Comparison of ENCODE assay signal across 29 mouse cellular contexts in the genomic region with DNA sequence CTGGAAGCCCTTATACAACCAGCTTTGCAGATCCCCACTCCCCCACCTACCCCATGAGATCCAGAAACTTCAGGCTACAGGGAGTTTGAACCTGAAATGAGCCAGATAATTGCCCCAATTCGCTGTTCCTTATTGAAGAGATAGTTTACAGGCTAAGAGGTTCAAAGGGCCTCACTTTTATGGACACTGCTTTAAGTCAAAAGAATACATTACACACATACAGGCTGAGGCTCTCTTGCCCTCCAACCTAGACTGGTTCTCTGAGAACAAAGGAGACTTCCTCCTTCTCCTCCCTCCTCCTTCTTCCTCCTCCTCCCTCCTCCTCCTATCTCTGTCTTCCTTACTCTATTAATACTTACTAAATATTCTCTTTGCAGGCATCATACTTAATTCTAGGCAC. TPM values are rescaled to one million over a fixed set of nuclear protein-coding genes. Genes with fewer than 3 reads are reported as not detected.
A peak's percentile ranks its signal among the peaks of the same experiment; 100 is the strongest.
DNase-seq lines count a peak whose midpoint lies in the region; ATAC-seq lines count a peak whose summit lies in the region.
"Had no signal": no experiment of that assay in that cellular context is flagged by ENCODE, and none has a peak within 500 bp of the region (broad histone marks: within the 10 kb centered on the region; RNA-seq: fewer than 3 reads in every experiment).

No protein-coding gene starts in this region.

- no peaks in the 10 kb centered on the region for H3K27me3 ChIP-seq in kidney, embryonic 16.5 days (ENCODE audit: insufficient read depth, low read length)
- H3K27me3 ChIP-seq in intestine, embryonic 15.5 days (replicated peaks) = peaks cover 93% of the 10 kb centered on the region
- H3K27me3 ChIP-seq: Patski had no signal

- no peak overlapping the region for H3K4me3 ChIP-seq in kidney, embryonic 16.5 days (ENCODE audit: low read length)
- H3K4me3 ChIP-seq in intestine, embryonic 15.5 days (replicated peaks) = no peak overlapping the region
- H3K4me3 ChIP-seq: embryonic facial prominence, embryonic 13.5 days; erythroblast, embryonic 14.5 days; gastrocnemius, adult 2 months; hindbrain, embryonic 13.5 days; liver, embryonic 12.5 days; midbrain, embryonic 15.5 days had no signal

- H3K4me2 ChIP-seq in kidney, embryonic 16.5 days (replicated peaks; ENCODE audit: low read depth, low read length) = peak overlapping the region; percentile 6; the same call in 1 of the 2 replicates
- H3K4me2 ChIP-seq in intestine, embryonic 15.5 days (replicated peaks) = no peak overlapping the region
- H3K4me2 ChIP-seq: embryonic facial prominence, embryonic 13.5 days; heart, embryonic 11.5 days; hindbrain, embryonic 13.5 days; liver, embryonic 12.5 days; midbrain, embryonic 15.5 days had no signal

- H3K27ac ChIP-seq in kidney, embryonic 16.5 days (ENCODE audit: low read length) = peak overlapping the region; percentile 67
- H3K27ac ChIP-seq in intestine, embryonic 15.5 days = no peak overlapping the region
- H3K27ac ChIP-seq: embryonic facial prominence, embryonic 13.5 days; gastrocnemius, adult 2 months; hindbrain, embryonic 13.5 days; liver, embryonic 12.5 days; macrophage; midbrain, embryonic 15.5 days had no signal

- peaks cover 94% of the 10 kb centered on the region for H3K4me1 ChIP-seq in kidney, embryonic 16.5 days (ENCODE audit: insufficient read depth, low read length)
- H3K4me1 ChIP-seq in intestine, embryonic 15.5 days (replicated peaks) = peaks cover 12% of the 10 kb centered on the region
- H3K4me1 ChIP-seq: embryonic facial prominence, embryonic 13.5 days; liver, embryonic 12.5 days; midbrain, embryonic 15.5 days had no signal

- 0 out of 2 replicates have a peak, but pooled peaks cover 5% of the 10 kb centered on the region for H3K36me3 ChIP-seq in kidney, embryonic 16.5 days (ENCODE audit: insufficient read depth, low read length)
- no peaks in the 10 kb centered on the region for H3K36me3 ChIP-seq in intestine, embryonic 15.5 days
- H3K36me3 ChIP-seq: embryonic facial prominence, embryonic 13.5 days; hindbrain, embryonic 13.5 days; liver, embryonic 12.5 days; midbrain, embryonic 15.5 days had no signal

- no peak overlapping the region for H3K9ac ChIP-seq in kidney, embryonic 16.5 days (replicated peaks; ENCODE audit: low read length)
- H3K9ac ChIP-seq in intestine, embryonic 15.5 days = no peak overlapping the region
- H3K9ac ChIP-seq: embryonic facial prominence, embryonic 13.5 days; hindbrain, embryonic 13.5 days; liver, embryonic 12.5 days; liver, postnatal 0 days; midbrain, embryonic 15.5 days had no signal

- WGBS in kidney, embryonic 16.5 days = 0% methylated on average over 1 of the region's 1 CpGs
- WGBS in intestine, embryonic 15.5 days = 14% methylated on average over 1 of the region's 1 CpGs

- no peak for ATAC-seq in kidney, embryonic 16.5 days (ENCODE audit: low FRiP score, low TSS enrichment)
- peak; percentile 57 for ATAC-seq in intestine, embryonic 15.5 days
- ATAC-seq: forebrain, embryonic 16.5 days; liver, embryonic 12.5 days; liver, postnatal 0 days; midbrain, embryonic 15.5 days had no signal

- H3K9me3 ChIP-seq in kidney, embryonic 16.5 days (ENCODE audit: low read length) = no peaks in the 10 kb centered on the region
- no peaks in the 10 kb centered on the region for H3K9me3 ChIP-seq in intestine, embryonic 15.5 days
- H3K9me3 ChIP-seq: embryonic facial prominence, embryonic 13.5 days; hindbrain, embryonic 13.5 days; liver, embryonic 12.5 days; midbrain, embryonic 15.5 days had no signal

- DNase-seq in embryo, embryonic 11 days = peak; percentile 3
- DNase-seq in embryo, embryonic 10 days (ENCODE audit: low spot score) = no peak
- no peak for DNase-seq in kidney, adult 8-10 months
- peak; percentile 15 for DNase-seq in mesoderm, embryonic 11.5 days (ENCODE audit: low read depth, low spot score)
- DNase-seq in urinary bladder, postnatal 36 days (ENCODE audit: low spot score in 2 of 2) = no peak
- no peak for DNase-seq in urinary bladder, adult 18-20 months (ENCODE audit: low spot score in 2 of 2)
- DNase-seq: cerebellum, adult 18-20 months; gastrocnemius, adult 2 months; gastrocnemius, postnatal 36 days; heart, adult 18-20 months; heart, postnatal 36 days; layer of hippocampus, postnatal 36 days; left cerebral cortex, postnatal 4 days; liver, postnatal 0 days had no signal

RNA-seq across cellular contexts. Expression of gene Hoxb9, which starts 11.7 kb away (rescaled TPM):
- polyA plus RNA-seq in kidney, embryonic 16.5 days (2015; fragmentation: Nextera tagmentation; extraction: Ambion mirVana) = 21.5 and 24.5 TPM in 2 replicates
- 1.2 and 1.3 TPM in 2 replicates for polyA plus RNA-seq in intestine, embryonic 15.5 days (2015; fragmentation: Nextera tagmentation; extraction: Ambion mirVana)
- polyA plus RNA-seq: cortical plate, adult 2 months; erythroblast, embryonic 14.5 days; forebrain, embryonic 11.5 days; forebrain, embryonic 16.5 days; heart, embryonic 16.5 days; liver, embryonic 12.5 days; liver, postnatal 0 days; macrophage; midbrain, embryonic 15.5 days had no signal

RNA-seq across cellular contexts. Expression of gene Hoxb8, which starts 22.2 kb away (rescaled TPM):
- polyA plus RNA-seq in kidney, embryonic 16.5 days (2015; fragmentation: Nextera tagmentation; extraction: Ambion mirVana) = 9.5 and 12.9 TPM in 2 replicates
- polyA plus RNA-seq in intestine, embryonic 15.5 days (2015; fragmentation: Nextera tagmentation; extraction: Ambion mirVana) = 1.1 and 1.5 TPM in 2 replicates
- polyA plus RNA-seq: cortical plate, adult 2 months; erythroblast, embryonic 14.5 days; forebrain, embryonic 11.5 days; forebrain, embryonic 16.5 days; heart, embryonic 16.5 days; liver, embryonic 12.5 days; liver, postnatal 0 days; macrophage; midbrain, embryonic 15.5 days; thymus, postnatal 0 days had no signal

RNA-seq across cellular contexts. Expression of gene Hoxb7, which starts 26.9 kb away (rescaled TPM):
- 60.9 and 68.3 TPM in 2 replicates for polyA plus RNA-seq in kidney, embryonic 16.5 days (2015; fragmentation: Nextera tagmentation; extraction: Ambion mirVana)
- 10.7 and 12.4 TPM in 2 replicates for polyA plus RNA-seq in intestine, embryonic 15.5 days (2015; fragmentation: Nextera tagmentation; extraction: Ambion mirVana)
- polyA plus RNA-seq: cortical plate, adult 2 months; erythroblast, embryonic 14.5 days; forebrain, embryonic 11.5 days; forebrain, embryonic 16.5 days; macrophage; midbrain, embryonic 15.5 days; thymus, postnatal 0 days had no signal

RNA-seq across cellular contexts. Expression of gene Hoxb6, which starts 32.8 kb away (rescaled TPM):
- 50.3 and 55.7 TPM in 2 replicates for polyA plus RNA-seq in kidney, embryonic 16.5 days (2015; fragmentation: Nextera tagmentation; extraction: Ambion mirVana)
- 14.4 and 16.1 TPM in 2 replicates for polyA plus RNA-seq in intestine, embryonic 15.5 days (2015; fragmentation: Nextera tagmentation; extraction: Ambion mirVana)
- polyA plus RNA-seq: cortical plate, adult 2 months; erythroblast, embryonic 14.5 days; forebrain, embryonic 11.5 days; forebrain, embryonic 16.5 days; heart, embryonic 16.5 days; liver, postnatal 0 days; macrophage had no signal

RNA-seq across cellular contexts. Expression of gene Hoxb5, which starts 43.6 kb away (rescaled TPM):
- 19.2 and 24.3 TPM in 2 replicates for polyA plus RNA-seq in kidney, embryonic 16.5 days (2015; fragmentation: Nextera tagmentation; extraction: Ambion mirVana)
- 27.2 and 31.3 TPM in 2 replicates for polyA plus RNA-seq in intestine, embryonic 15.5 days (2015; fragmentation: Nextera tagmentation; extraction: Ambion mirVana)
- polyA plus RNA-seq: cortical plate, adult 2 months; erythroblast, embryonic 14.5 days; forebrain, embryonic 11.5 days; forebrain, embryonic 16.5 days; macrophage had no signal

Comparison
In these comparisons a context has a peak if more than half of its experiments do, and no peak if none do; other contexts are left out.
1. DNase-seq: peak in embryo, embryonic 11 days (single experiment) and mesoderm, embryonic 11.5 days (single experiment); none in embryo, embryonic 10 days (single experiment), kidney, adult 8-10 months (0 of 2), urinary bladder, postnatal 36 days (0 of 2) and urinary bladder, adult 18-20 months (0 of 2).